Mouse (Mus musculus) lung, postnatal 14 days (tissue): ENCODE data around the gene Cox7c.
"Not testable (repeated sequence)": the region's sequence is repeated elsewhere in the genome, so short reads cannot be mapped to it uniquely, and the experiment has no call there.

Experiments
- DNase-seq: peaks from one replicate; pipeline ENCODE4 v3.0.0; 2021

Gene Cox7c

GRCm38 (mm10) chr13:86046254-86046951 lies at the start of gene Cox7c:
TSS of gene Cox7c (minus strand) at chr13:86046904.
- DNase-seq = peak; percentile 82

DNA sequence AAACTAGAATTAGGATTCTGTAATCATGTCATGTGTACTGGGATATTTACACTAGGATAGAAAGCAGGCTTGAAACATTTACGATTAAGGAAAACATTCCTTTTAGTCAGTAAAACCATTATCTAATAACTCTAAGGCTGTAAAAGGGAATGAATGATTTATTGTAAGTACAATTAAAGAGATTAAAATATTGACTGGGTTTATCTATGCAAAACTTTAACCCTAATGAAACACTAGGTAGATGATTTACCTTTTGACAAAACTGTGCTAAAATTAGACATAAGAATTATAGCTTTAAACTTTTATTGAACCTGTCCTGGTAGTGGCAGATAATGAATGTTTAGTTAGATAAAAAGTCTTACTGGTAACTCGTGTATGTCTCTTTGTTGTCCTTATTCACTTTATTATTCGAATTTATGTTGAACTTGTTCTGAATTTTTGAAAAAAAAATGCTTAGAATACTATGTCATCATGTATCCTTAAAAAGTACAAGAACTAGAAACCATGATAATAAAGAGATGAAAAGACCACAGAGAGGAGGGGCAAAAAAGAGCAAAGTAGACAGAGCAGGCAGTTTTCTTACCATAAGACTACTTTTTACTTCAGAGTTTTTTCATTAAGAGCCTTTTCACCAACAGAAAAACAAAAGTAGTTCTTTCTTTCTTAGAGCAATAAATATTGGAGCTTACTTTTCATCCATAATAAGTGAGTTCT lies 21.5 kb upstream of the Cox7c start:
- no peak for DNase-seq

DNA sequence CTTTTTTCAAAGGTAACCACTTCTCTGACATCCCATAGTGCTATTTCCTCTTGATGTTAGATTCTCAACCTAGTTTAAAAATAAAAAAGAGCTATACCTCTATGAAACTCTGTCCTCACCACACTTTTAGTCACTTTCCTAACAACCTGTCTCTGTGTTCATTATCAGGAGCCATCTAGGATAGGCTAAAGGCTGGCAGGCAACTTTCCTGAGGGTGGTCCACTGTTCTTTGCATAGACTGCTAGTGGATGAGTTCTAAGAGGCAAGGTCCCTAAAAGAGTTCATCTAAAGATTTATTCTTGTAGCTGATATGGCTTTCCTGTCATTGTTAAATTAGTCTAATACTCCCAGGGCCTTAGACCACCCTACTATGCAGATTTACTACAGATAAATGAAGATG lies 20.8 kb upstream of the Cox7c start:
- DNase-seq = no peak

GRCm38 (mm10) chr13:86054091-86054490 lies 7.4 kb upstream of the Cox7c start:
- not testable (repeated sequence) for DNase-seq

- DNase-seq = no peak
Observed at GRCm38 (mm10) chr13:86004907-86005675, 41.6 kb downstream of the Cox7c start.
